Mouse (Mus musculus) Muller cell, postnatal 12 days (primary cell): ENCODE results near the gene Erbb2.

ENCODE experiments used
- DNase-seq: peaks from one replicate; pipeline ENCODE4 v3.0.0-alpha.2; 2015; ENCODE audit errors: inconsistent ontology term

Gene Erbb2

GRCm38 (mm10) chr11:98458121-98458990 lies 46.1 kb downstream of the Erbb2 start:
- no peak for DNase-seq

GRCm38 (mm10) chr11:98459071-98459741 lies 46.9 kb downstream of the Erbb2 start:
- DNase-seq, result no peak

GRCm38 (mm10) chr11:98459860-98460259 lies 47.6 kb downstream of the Erbb2 start:
- DNase-seq, result no peak

DNA sequence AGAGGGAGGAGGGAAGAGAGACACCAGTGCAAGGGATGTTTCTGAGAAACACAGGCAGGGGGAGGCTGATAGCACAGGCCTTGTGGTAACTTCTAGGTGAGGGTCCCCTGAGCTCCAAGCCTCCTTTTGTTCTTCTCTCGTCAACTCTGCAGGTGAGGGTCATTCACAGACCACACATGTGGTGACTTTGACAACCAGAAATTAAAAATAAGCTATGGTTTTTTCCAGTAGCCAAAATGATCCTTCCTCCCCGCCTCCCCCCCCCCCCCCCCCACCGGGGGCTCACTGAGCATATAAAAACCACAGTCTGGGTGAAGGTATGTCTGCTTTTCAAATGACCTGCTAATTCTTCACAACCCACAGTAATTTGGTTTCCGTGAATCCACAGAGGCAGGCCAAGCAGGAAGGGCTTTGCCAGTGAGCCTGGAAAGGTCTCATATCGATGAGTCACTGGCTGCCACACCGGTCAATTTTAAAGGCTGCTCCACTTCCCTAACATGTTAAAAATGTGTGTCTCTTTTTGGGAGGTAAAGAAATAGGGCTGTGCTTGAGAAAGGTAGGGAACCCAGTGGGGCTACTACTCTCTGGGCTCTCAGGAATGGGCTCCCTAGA lies 48.9 kb downstream of the Erbb2 start:
- DNase-seq, result peak; percentile 21

DNA sequence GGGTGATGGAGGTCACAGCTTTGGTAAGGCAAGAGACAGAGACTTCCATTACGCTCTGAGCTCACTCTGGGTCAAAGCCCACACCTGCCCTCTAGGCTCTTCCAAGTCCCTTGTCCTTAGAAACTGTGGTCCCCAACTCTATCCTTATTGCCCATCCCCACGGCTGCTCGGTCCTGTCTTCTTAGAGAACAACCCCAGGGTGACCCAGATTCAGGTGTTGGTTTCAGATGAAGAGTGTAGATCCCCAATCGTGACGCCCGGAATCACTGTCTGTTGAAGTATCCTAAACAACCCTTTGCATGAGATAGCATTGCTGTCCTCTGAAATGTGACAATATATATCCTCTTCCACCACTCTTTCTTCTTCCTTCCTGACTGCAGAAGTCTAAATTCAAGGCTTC lies 50.0 kb downstream of the Erbb2 start:
- no peak for DNase-seq

GRCm38 (mm10) chr11:98463911-98464310 lies 51.6 kb downstream of the Erbb2 start:
- no peak for DNase-seq

- DNase-seq, result no peak
These were observed 52.2 kb downstream of the Erbb2 start for GRCm38 (mm10) chr11:98464516-98464915.

DNA sequence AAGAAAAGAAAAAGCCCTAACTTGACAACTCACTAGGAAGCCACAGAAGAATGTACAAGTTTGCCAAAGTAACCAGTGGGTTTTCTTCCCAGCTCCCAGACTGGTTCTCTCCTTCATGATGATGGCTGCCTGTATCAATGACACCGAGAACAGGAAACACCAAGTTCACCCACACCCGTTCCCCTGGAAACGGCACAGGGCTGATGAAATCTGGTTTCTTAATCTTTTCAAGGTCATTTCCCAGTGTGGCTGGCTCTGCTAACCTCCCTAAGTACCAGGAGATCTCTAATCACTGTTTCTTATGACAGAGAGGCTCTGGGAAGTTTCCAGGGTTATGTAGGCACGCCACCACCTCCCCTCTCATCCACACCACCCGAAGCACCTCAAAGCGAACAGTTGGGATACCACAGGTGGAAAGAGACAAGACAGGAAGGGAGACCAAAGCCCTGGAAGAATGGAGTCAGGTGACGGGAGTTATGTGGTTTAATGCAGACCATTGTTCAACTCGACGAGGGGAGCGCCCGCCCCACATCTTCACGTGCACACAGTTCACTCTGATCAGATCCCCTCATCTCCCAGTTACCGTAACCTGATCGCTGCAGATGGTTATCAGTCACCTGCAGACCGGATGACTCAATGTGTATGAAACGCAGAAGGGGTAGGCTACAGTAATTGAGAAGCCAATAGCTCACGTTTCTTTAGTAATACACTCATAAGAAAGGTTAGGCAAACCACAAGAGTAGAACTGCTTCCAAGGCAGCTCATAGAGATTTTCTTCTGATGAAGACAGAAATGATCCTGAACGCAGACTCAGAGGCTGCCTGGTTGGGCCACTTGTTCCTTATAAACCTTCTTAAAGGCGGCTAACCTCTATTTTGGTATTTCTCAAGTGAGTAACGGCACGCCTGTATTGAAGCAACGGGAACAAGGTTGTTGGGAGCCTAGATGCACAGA lies 57.8 kb downstream of the Erbb2 start:
- DNase-seq, result no peak

- DNase-seq, result no peak
These were observed 58.5 kb downstream of the Erbb2 start for GRCm38 (mm10) chr11:98470795-98471194.

GRCm38 (mm10) chr11:98472696-98473095 lies 60.4 kb downstream of the Erbb2 start:
- no peak for DNase-seq

DNA sequence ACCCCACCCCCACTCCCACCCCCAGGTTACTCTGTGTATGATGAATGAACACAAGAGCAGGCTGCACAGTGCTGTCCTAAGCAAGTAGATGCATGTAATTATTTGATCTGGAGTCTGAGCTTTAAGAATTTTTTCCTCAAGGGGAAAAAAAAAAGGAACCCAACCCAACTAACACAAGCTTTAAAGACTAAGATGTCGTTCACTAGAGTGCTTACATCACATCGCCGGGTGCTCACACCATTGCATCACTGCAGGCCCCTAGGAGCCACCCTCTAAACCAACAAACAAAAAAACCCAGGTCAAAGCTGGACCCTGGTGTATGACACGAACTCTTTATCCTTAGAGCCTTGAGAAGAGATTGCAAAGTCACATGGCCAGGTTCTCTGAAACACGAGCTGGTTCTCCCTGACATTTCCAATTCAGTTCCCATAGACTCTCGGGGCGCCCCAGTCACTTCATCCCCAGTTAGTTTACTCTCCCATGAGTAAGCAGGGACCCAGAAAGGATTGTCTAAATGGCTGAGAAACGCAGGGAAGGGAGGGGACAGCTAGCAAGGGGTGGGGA lies 61.7 kb downstream of the Erbb2 start:
- DNase-seq, result no peak

- no peak for DNase-seq
These were observed 62.7 kb downstream of the Erbb2 start for GRCm38 (mm10) chr11:98474967-98475366.

- DNase-seq, result no peak
These were observed 63.6 kb downstream of the Erbb2 start for GRCm38 (mm10) chr11:98475630-98476433.

DNA sequence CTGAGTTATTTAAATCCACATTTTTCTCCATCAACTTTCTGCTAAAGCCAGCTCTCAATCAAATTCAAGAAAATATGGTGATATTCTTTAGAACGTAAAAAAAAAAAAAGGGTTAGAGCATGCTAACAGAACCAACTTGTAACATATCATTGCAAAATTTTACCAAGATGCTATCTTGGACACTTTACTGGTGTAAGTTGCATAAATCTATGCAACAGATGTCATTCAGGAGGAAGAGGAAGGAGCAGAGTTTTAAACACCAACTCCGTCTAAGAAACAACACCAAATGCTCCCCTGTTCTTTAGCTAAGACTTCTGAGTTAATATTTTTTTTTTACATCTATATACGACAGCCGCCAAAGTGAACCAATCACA lies 64.2 kb downstream of the Erbb2 start:
- no peak for DNase-seq

GRCm38 (mm10) chr11:98477011-98477701 lies 64.9 kb downstream of the Erbb2 start:
- DNase-seq, result no peak

- no peak for DNase-seq
These were observed 67.0 kb downstream of the Erbb2 start for GRCm38 (mm10) chr11:98479026-98479939.

DNA sequence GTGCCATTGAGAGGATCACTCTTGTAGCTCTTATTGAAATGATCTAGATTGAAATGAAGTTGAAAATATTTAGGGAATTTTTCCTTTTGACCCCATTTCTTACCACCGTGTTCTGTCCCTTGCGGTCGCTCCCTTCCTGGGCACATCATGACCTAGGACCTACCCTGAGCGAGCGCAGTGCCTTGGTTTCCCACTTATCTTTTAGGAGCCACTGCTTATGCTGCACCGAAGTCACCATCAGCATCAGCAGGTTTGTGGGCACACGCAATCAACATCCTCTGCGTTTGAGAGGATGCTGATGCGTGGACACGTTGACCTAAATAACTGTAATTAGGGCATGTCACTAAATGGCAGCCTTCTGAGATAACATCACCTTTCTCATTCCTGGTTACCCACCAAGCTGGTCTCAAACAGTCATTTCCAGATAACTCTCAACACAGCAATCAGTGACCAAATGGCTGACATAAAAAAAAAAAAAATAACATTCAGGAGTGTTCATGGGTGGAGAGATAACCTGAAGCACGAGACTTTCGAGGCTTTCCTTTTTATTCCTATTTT lies 67.7 kb downstream of the Erbb2 start:
- no peak for DNase-seq

GRCm38 (mm10) chr11:98481231-98481630 lies 69.0 kb downstream of the Erbb2 start:
- no peak for DNase-seq
